Mouse (Mus musculus): Measurements from ENCODE around the gene Nenf. TPM values are rescaled to one million over a fixed set of nuclear protein-coding genes. Genes with fewer than 3 reads are reported as not detected.

The Nenf gene
- total RNA-seq, 1 experiment from 2014 or later, result 4.4 TPM

GRCm38 (mm10) chr1:191259661-191260060, 58.3 kb downstream of the Nenf start:
- ATAC-seq (replicated peaks; ENCODE audit: insufficient number of reproducible peaks, low FRiP score, low TSS enrichment, poor library complexity, severe bottlenecking), result no peak

- ATAC-seq (replicated peaks; ENCODE audit: insufficient number of reproducible peaks, low FRiP score, low TSS enrichment, poor library complexity, severe bottlenecking), result peak; percentile 43
Measured at GRCm38 (mm10) chr1:191259121-191259520, 58.9 kb downstream of the Nenf start.

GRCm38 (mm10) chr1:191258521-191258920, 59.5 kb downstream of the Nenf start:
- no peak for ATAC-seq (replicated peaks; ENCODE audit: insufficient number of reproducible peaks, low FRiP score, low TSS enrichment, poor library complexity, severe bottlenecking)

GRCm38 (mm10) chr1:191257981-191258380, 60.0 kb downstream of the Nenf start:
- no peak for ATAC-seq (replicated peaks; ENCODE audit: insufficient number of reproducible peaks, low FRiP score, low TSS enrichment, poor library complexity, severe bottlenecking)

- ATAC-seq (replicated peaks; ENCODE audit: insufficient number of reproducible peaks, low FRiP score, low TSS enrichment, poor library complexity, severe bottlenecking), result no peak
Measured at GRCm38 (mm10) chr1:191257351-191257771, 60.6 kb downstream of the Nenf start.

Other genes starting within 250 kb of the Nenf start
- 1.6 to 2.5 TPM (median 2.3 TPM) in 3 replicates for gene Batf3, start 220.3 kb downstream of the Nenf start, total RNA-seq (2017)
- 0.21 to 3.1 TPM (median 1.3 TPM) in 3 replicates for gene Fam71a, start 153.4 kb downstream of the Nenf start, total RNA-seq (2017)
- 225 to 427 TPM (median 242 TPM) in 3 replicates for gene Atf3, start 100.2 kb downstream of the Nenf start, total RNA-seq (2017)
- 5.8 to 12.5 TPM (median 10.7 TPM) in 3 replicates for gene Tmem206, start 7.7 kb upstream of the Nenf start, total RNA-seq (2017)
- gene Ppp2r5a, start 85.1 kb upstream of the Nenf start, total RNA-seq (2017), result 479 to 620 TPM (median 501 TPM) in 3 replicates

All from monocyte, adult 5-6 weeks (primary cell).